Mouse (Mus musculus) midbrain, embryonic 11.5 days (tissue): ENCODE measurements around the gene Pik3r6. TPM values are rescaled to one million over a fixed set of nuclear protein-coding genes. Genes with fewer than 3 reads are reported as not detected.

Experiments used
- ATAC-seq: fragments of 200-750 bp; cut with Nextera tagmentation; 2 replicates; pipeline ENCODE4 v1.8.0; 2017; ENCODE audit warnings: moderate TSS enrichment, moderate library complexity; ENCODE audit not compliant: low FRiP score
- DNase-seq: peaks from one replicate; pipeline ENCODE4 v3.0.0; 2015; ENCODE audit warnings: low spot score; ENCODE audit errors: missing footprints
- H3K27ac ChIP-seq: fragments of 300-500 bp; sonication (generic); 2 replicates; pipeline ENCODE4 v1.5.1; 2014; ENCODE audit warnings: low read depth, low read length
- H3K27me3 ChIP-seq: fragments of 300-500 bp; sonication (generic); 2 replicates; pipeline ENCODE4 v1.6.1; 2014; ENCODE audit warnings: mild to moderate bottlenecking, low read length, moderate library complexity, mixed read lengths; ENCODE audit not compliant: control insufficient read depth, insufficient read depth
- H3K36me3 ChIP-seq: fragments of 300-500 bp; sonication (generic); 2 replicates; pipeline ENCODE4 v1.6.1; 2014; ENCODE audit warnings: mild to moderate bottlenecking, low read length, moderate library complexity, mixed read lengths; ENCODE audit not compliant: control insufficient read depth, insufficient read depth
- H3K4me1 ChIP-seq: fragments of 300-500 bp; sonication (generic); 2 replicates; pipeline ENCODE4 v1.6.1; 2014; ENCODE audit warnings: low read length; ENCODE audit not compliant: control insufficient read depth, insufficient read depth
- H3K4me2 ChIP-seq: fragments of 300-500 bp; sonication (generic); 2 replicates; pipeline ENCODE4 v1.6.1; 2014; ENCODE audit warnings: mild to moderate bottlenecking, moderate library complexity
- H3K4me3 ChIP-seq: fragments of 300-500 bp; sonication (generic); 2 replicates; pipeline ENCODE4 v1.5.1; 2014; ENCODE audit warnings: low read depth, low read length
- H3K9ac ChIP-seq: fragments of 300-500 bp; sonication (generic); 2 replicates; pipeline ENCODE4 v1.6.1; 2014; ENCODE audit warnings: low read length
- H3K9me3 ChIP-seq: fragments of 300-500 bp; sonication (generic); 2 replicates; pipeline ENCODE4 v1.6.1; 2016; ENCODE audit warnings: low read length; ENCODE audit not compliant: control insufficient read depth
- WGBS: fragments of 180-500 bp; shearing (Covaris S2); extraction: QIAGEN DNeasy Blood & Tissue Kit; methylation state at CpG from one replicate; pipeline ENCODE4 v1.1.7; 2014; 5-methylcytosine and 5-hydroxymethylcytosine counted together
- polyA plus RNA-seq: library from polyadenylated mRNA; unstranded; fragments of >200 nt; fragmentation: Nextera tagmentation; extraction: Ambion mirVana; gene quantifications from 2 replicates; pipeline ENCODE4 v1.2.1, GENCODE M21; 2014

Pik3r6 gene
- polyA plus RNA-seq, 1 experiment from 2014 or later, result 0.98 TPM

DNA sequence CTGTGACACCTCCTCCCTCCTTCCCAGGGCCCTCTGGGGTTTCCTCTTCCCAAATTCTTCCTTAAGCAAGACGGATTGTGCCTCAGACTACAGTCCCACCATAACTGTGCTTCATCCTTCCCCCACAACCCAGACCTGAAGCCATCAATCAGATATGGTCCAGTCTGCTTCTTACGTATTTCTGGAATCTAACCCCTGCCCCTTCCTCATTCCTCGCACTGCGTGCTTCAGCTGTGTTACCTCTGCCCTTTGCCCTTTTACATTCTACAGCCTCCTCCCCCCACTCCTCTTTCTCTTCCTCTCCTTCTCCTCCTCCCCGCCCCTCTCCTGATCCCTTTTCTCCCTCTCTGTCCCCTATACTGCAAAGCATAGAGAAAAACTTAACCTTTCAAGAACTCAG is 88.9 kb downstream of the Pik3r6 start:
- Histone ChIP-seq H3K27ac (no peak overlapping the region), H3K27me3 (0 out of 2 replicates have a peak, but pooled peaks cover 3% of the 10 kb centered on the region), H3K36me3 (no peaks in the 10 kb centered on the region), H3K9me3 (no peaks in the 10 kb centered on the region), H3K4me1 (peaks cover 10% of the 10 kb centered on the region), H3K9ac (no peak overlapping the region), H3K4me3 (no peak overlapping the region), H3K4me2 (no peak overlapping the region)
- ATAC-seq, result no peak
- peak; percentile 78 for DNase-seq
- 11% methylated on average over 5 of the region's 5 CpGs for WGBS

DNA sequence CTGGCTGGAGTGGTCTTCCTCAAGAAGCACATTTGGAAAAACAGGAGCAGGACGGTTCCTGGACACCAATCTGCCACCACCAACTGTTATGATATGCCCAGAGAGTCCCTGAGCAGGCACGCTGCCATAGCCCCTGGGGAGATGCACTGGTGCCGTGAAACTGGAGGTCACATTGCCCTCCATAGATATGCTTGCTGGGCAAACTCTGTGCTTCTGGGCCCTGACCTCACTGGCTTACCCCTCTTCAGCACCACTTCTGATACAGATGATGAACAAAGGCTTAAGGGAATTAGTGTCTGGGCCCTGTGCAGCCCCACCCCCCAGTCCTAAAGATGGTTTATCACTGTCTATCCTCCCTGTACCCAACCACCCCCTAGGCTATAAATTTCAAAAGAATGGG is 90.4 kb downstream of the Pik3r6 start:
- Histone ChIP-seq H3K4me3 (no peak overlapping the region), H3K36me3 (no peaks in the 10 kb centered on the region), H3K27ac (no peak overlapping the region), H3K9me3 (no peaks in the 10 kb centered on the region), H3K27me3 (0 out of 2 replicates have a peak, but pooled peaks cover 3% of the 10 kb centered on the region), H3K9ac (no peak overlapping the region), H3K4me2 (no peak overlapping the region), H3K4me1 (peaks cover 10% of the 10 kb centered on the region)
- no peak for ATAC-seq
- 76% methylated on average over 3 of the region's 3 CpGs for WGBS
- DNase-seq, result peak; percentile 59

DNA sequence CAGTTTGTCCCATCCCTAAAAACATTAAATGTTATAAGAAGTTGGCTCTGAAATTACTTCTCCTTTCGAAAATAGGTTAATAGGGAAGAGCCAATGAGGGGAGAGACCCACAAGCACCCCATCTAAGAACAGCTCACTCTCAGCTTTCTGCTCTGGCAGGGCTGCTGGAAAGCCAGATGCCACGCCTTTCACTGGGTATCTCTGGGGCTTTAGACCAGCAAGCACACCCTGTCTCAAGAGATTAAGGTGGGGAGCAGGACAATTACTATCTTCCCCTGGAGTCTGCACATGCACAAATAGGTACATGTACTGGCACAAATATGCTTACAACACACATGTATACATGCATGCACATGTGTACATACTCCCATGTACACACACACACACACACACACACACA is 95.1 kb downstream of the Pik3r6 start:
- Histone ChIP-seq H3K4me2 (no peak overlapping the region), H3K9me3 (no peaks in the 10 kb centered on the region), H3K4me3 (no peak overlapping the region), H3K27me3 (no peaks in the 10 kb centered on the region), H3K27ac (no peak overlapping the region), H3K4me1 (peaks cover 11% of the 10 kb centered on the region), H3K9ac (no peak overlapping the region), H3K36me3 (no peaks in the 10 kb centered on the region)
- peak; percentile 33 for DNase-seq
- no peak for ATAC-seq
- WGBS, result 84% methylated on average over 2 of the region's 2 CpGs

DNA sequence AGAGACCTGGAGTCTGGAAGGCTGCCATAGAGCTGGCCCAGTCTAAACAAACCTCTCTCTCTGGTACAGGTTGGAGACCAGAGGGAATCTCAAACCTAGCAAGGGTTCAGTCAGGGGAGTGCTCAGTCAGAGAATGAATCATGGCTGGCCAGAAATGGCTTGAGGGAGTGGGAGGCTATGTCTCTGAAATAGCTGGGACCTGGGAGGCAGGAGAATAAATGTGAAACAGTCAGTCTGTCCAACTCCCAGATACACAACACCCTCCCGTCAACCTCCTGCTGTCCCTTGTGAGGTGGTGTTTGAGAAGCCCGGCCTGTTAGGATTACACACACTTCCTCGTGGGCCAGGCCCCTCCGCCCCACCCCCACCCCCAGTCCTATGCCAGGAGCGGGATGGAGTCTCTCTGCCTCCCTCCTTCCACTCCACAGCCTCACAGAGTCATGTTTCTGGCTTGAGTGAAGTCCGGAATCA is 97.8 kb downstream of the Pik3r6 start:
- ATAC-seq, result no peak
- Histone ChIP-seq H3K4me1 (peaks cover 11% of the 10 kb centered on the region), H3K27ac (no peak overlapping the region), H3K9me3 (no peaks in the 10 kb centered on the region), H3K27me3 (no peaks in the 10 kb centered on the region), H3K4me3 (no peak overlapping the region), H3K4me2 (no peak overlapping the region), H3K9ac (no peak overlapping the region), H3K36me3 (no peaks in the 10 kb centered on the region)
- DNase-seq, result peak; percentile 81
- 40% methylated on average over 6 of the region's 6 CpGs for WGBS

DNA sequence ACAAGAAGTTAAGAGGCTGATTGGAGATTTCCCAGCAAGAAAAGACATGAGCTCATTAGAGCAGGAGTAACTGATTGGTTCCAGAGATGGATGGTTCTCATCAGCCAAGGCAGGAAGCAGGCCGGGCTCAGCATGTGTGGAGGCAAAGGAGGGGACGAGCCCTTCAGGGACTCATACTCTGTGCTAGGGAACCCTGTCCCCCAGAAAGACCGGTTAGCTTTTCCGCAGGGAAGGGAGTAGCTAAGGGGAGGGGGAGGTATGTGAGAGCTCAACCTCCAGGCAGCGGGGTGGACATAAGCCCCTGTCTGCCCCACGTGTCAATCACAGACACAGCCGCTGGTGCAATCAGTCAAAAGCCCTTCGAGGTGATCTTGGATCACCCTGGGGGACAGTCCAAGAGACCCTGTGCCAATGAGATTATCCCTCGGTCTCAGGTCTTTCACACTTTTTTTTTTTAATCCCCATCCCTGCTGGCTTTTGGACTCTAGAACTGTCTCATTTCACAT is 98.7 kb downstream of the Pik3r6 start:
- no peak overlapping the region for H3K4me2 ChIP-seq
- DNase-seq, result peak; percentile 92
- H3K9me3 ChIP-seq, result no peaks in the 10 kb centered on the region
- no peaks in the 10 kb centered on the region for H3K36me3 ChIP-seq
- 11% methylated on average over 9 of the region's 9 CpGs for WGBS
- peak; percentile 58; the same call in 1 of the 2 replicates for ATAC-seq
- no peaks in the 10 kb centered on the region for H3K27me3 ChIP-seq
- no peak overlapping the region; the same call in 1 of the 2 replicates for H3K27ac ChIP-seq
- H3K9ac ChIP-seq, result no peak overlapping the region
- H3K4me3 ChIP-seq, result no peak overlapping the region
- peaks cover 11% of the 10 kb centered on the region for H3K4me1 ChIP-seq

Other genes with a start within 250 kb of the Pik3r6 start
- 10.0 and 10.2 TPM in 2 replicates for gene Ntn1, start 102.2 kb upstream of the Pik3r6 start, polyA plus RNA-seq
- 0.43 and 0.92 TPM in 2 replicates for gene Pik3r5, start 70.9 kb upstream of the Pik3r6 start, polyA plus RNA-seq
- gene Mfsd6l, start 53.2 kb downstream of the Pik3r6 start, polyA plus RNA-seq, result not detected in 2 replicates
- 0.92 and 1.5 TPM in 2 replicates for gene Ccdc42, start 84.0 kb downstream of the Pik3r6 start, polyA plus RNA-seq
- 139 and 141 TPM in 2 replicates for gene Myh10, start 188.5 kb downstream of the Pik3r6 start, polyA plus RNA-seq